8 mouse cellular contexts compared by ENCODE assay signal in the genomic region with DNA sequence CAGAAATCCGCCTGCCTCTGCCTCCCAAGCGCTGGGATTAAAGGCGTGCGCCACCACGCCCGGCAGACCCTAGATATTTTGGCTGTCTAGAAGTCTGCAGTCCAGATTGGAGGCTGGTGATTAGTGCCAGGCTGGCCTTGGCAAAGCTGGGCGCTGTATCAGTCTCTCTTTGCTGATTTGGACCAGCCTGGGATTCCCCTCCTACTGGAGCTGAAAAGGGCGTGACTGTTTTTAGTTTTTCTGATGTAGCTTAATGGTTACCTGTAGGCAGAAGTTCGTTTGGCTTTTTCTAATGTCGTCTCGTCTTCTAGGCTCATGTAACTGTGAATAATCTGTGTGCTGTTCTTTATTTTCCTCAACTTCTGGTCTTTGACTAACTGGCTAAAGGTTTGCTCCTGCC. TPM values are rescaled to one million over a fixed set of nuclear protein-coding genes. Genes with fewer than 3 reads are reported as not detected.
DNase-seq lines count a peak whose midpoint lies in the region; ATAC-seq and TF ChIP-seq lines count a peak whose summit lies in the region.

No protein-coding gene starts in this region.

- peak overlapping the region; percentile 77 for H3K9ac ChIP-seq in kidney, embryonic 16.5 days (replicated peaks; ENCODE audit: low read length)

- WGBS in kidney, embryonic 16.5 days, result 54% methylated on average over 11 of the region's 11 CpGs
- 52% methylated on average over 11 of the region's 11 CpGs for whole genome bisulfite sequencing in kidney, adult 2 months
- 70% methylated on average over 11 of the region's 11 CpGs for WGBS in embryonic facial prominence, embryonic 10.5 days

- H3K4me2 ChIP-seq in kidney, embryonic 16.5 days (replicated peaks; ENCODE audit: low read depth, low read length), result peak overlapping the region; percentile 74

- no peak for DNase-seq in kidney, adult 2 months
- DNase-seq in embryonic facial prominence, embryonic 10.5 days (ENCODE audit: low spot score), result no peak
- DNase-seq in induced T-regulatory cell, adult 2 months (ENCODE audit: low read depth), result peak; percentile 59
- DNase-seq in naive thymus-derived CD4-positive, alpha-beta T cell, adult 2 months (ENCODE audit: low read depth), result peak; percentile 38
- DNase-seq in kidney, adult 8-10 months, result no peak
- DNase-seq in gastrocnemius, postnatal 25 days, result no peak

- H3K27ac ChIP-seq in kidney, embryonic 16.5 days (ENCODE audit: low read length), result no peak overlapping the region
- H3K27ac ChIP-seq in kidney, adult 2 months (ENCODE audit: insufficient read depth, low read depth, low read length), result no peak overlapping the region
- H3K27ac ChIP-seq in embryonic facial prominence, embryonic 10.5 days (replicated peaks), result peak overlapping the region; percentile 98

- no peak for TF ChIP-seq POLR2A in kidney, adult 2 months (IDR thresholded peaks at IDR 0.05; ENCODE audit: low read depth, low read length)

- H3K4me1 ChIP-seq in kidney, embryonic 16.5 days (ENCODE audit: insufficient read depth, low read length), result peaks cover 21% of the 10 kb centered on the region
- H3K4me1 ChIP-seq in kidney, adult 2 months (ENCODE audit: control insufficient read depth, insufficient read depth, low read length), result no peaks in the 10 kb centered on the region; the same call in 1 of the 2 replicates
- peaks cover 22% of the 10 kb centered on the region for H3K4me1 ChIP-seq in embryonic facial prominence, embryonic 10.5 days

- no peaks in the 10 kb centered on the region for H3K27me3 ChIP-seq in kidney, embryonic 16.5 days (ENCODE audit: insufficient read depth, low read length)
- H3K27me3 ChIP-seq in kidney, adult 2 months (replicated peaks; ENCODE audit: control insufficient read depth, insufficient read depth, low read length), result no peaks in the 10 kb centered on the region
- H3K27me3 ChIP-seq in embryonic facial prominence, embryonic 10.5 days (replicated peaks; ENCODE audit: low read depth, poor library complexity, severe bottlenecking), result no peaks in the 10 kb centered on the region

- H3K9me3 ChIP-seq in kidney, embryonic 16.5 days (ENCODE audit: low read length), result no peaks in the 10 kb centered on the region
- no peaks in the 10 kb centered on the region for H3K9me3 ChIP-seq in embryonic facial prominence, embryonic 10.5 days

- TF ChIP-seq CTCF in kidney, adult 2 months (conservative IDR thresholded peaks at IDR 0.05; ENCODE audit: insufficient read depth, insufficient read length, low read depth, low read length), result no peak

- no peak for ATAC-seq in kidney, embryonic 16.5 days (ENCODE audit: low FRiP score, low TSS enrichment)
- no peak for ATAC-seq in granulocyte monocyte progenitor cell, adult 5-6 weeks (replicated peaks; ENCODE audit: poor library complexity, severe bottlenecking)

- peaks cover 13% of the 10 kb centered on the region for H3K36me3 ChIP-seq in kidney, embryonic 16.5 days (ENCODE audit: insufficient read depth, low read length)
- no peaks in the 10 kb centered on the region for H3K36me3 ChIP-seq in kidney, adult 2 months (ENCODE audit: control insufficient read depth, insufficient read depth, low read length)
- peaks cover 40% of the 10 kb centered on the region for H3K36me3 ChIP-seq in embryonic facial prominence, embryonic 10.5 days (replicated peaks)

- H3K4me3 ChIP-seq in kidney, embryonic 16.5 days (ENCODE audit: low read length), result peak overlapping the region; percentile 92
- no peak overlapping the region for H3K4me3 ChIP-seq in kidney, adult 2 months (ENCODE audit: insufficient read depth, low read depth, low read length)
- H3K4me3 ChIP-seq in embryonic facial prominence, embryonic 10.5 days, result peak overlapping the region; percentile 81

RNA-seq across cellular contexts. Expression of gene Ilf3, which starts 1.4 kb away (rescaled TPM):
- 208 and 220 TPM in 2 replicates for polyA plus RNA-seq in kidney, embryonic 16.5 days (2015; fragmentation: Nextera tagmentation; extraction: Ambion mirVana)
- 31.9 and 33.0 TPM in 2 replicates for polyA plus RNA-seq in kidney, adult 2 months (2012; rRNA removed)
- polyA plus RNA-seq in embryonic facial prominence, embryonic 10.5 days (2016; fragmentation: Nextera tagmentation; extraction: Ambion mirVana), result 341 and 343 TPM in 2 replicates
- total RNA-seq in granulocyte monocyte progenitor cell, adult 5-6 weeks (2014; fragmentation: Nextera tagmentation), result 82.0 and 84.2 TPM in 2 replicates
- total RNA-seq in granulocyte monocyte progenitor cell, adult 5-6 weeks (2017), result 73.4 and 104 TPM in 2 replicates
- 10 to 100 TPM; 17.9 to 19.2 TPM for total RNA-seq in gastrocnemius, postnatal 25 days (2021)

RNA-seq across cellular contexts. Expression of gene Qtrt1, which starts 42.6 kb away (rescaled TPM):
- 62.8 and 64.5 TPM in 2 replicates for polyA plus RNA-seq in kidney, embryonic 16.5 days (2015; fragmentation: Nextera tagmentation; extraction: Ambion mirVana)
- 23.7 and 25.2 TPM in 2 replicates for polyA plus RNA-seq in kidney, adult 2 months (2012; rRNA removed)
- polyA plus RNA-seq in embryonic facial prominence, embryonic 10.5 days (2016; fragmentation: Nextera tagmentation; extraction: Ambion mirVana), result 64.0 and 71.1 TPM in 2 replicates
- total RNA-seq in granulocyte monocyte progenitor cell, adult 5-6 weeks (2014; fragmentation: Nextera tagmentation), result 40.4 and 45.7 TPM in 2 replicates
- total RNA-seq in granulocyte monocyte progenitor cell, adult 5-6 weeks (2017), result 21.2 and 34.9 TPM in 2 replicates
- total RNA-seq in gastrocnemius, postnatal 25 days (2021), result 1 to 10 TPM; 5.3 to 7.7 TPM

RNA-seq across cellular contexts. Expression of gene Slc44a2, which starts 48.6 kb away (rescaled TPM):
- 116 and 122 TPM in 2 replicates for polyA plus RNA-seq in kidney, embryonic 16.5 days (2015; fragmentation: Nextera tagmentation; extraction: Ambion mirVana)
- 47.4 and 49.2 TPM in 2 replicates for polyA plus RNA-seq in kidney, adult 2 months (2012; rRNA removed)
- polyA plus RNA-seq in embryonic facial prominence, embryonic 10.5 days (2016; fragmentation: Nextera tagmentation; extraction: Ambion mirVana), result 86.8 and 92.7 TPM in 2 replicates
- 117 and 134 TPM in 2 replicates for total RNA-seq in granulocyte monocyte progenitor cell, adult 5-6 weeks (2014; fragmentation: Nextera tagmentation)
- total RNA-seq in granulocyte monocyte progenitor cell, adult 5-6 weeks (2017), result 83.5 and 89.1 TPM in 2 replicates
- total RNA-seq in gastrocnemius, postnatal 25 days (2021), result 100 to 1,000 TPM; 117 to 128 TPM

RNA-seq across cellular contexts. Expression of gene Dnm2, which starts 55.6 kb away (rescaled TPM):
- 85.7 and 92.4 TPM in 2 replicates for polyA plus RNA-seq in kidney, embryonic 16.5 days (2015; fragmentation: Nextera tagmentation; extraction: Ambion mirVana)
- 101 and 118 TPM in 2 replicates for polyA plus RNA-seq in kidney, adult 2 months (2012; rRNA removed)
- 72.9 and 73.7 TPM in 2 replicates for polyA plus RNA-seq in embryonic facial prominence, embryonic 10.5 days (2016; fragmentation: Nextera tagmentation; extraction: Ambion mirVana)
- total RNA-seq in granulocyte monocyte progenitor cell, adult 5-6 weeks (2014; fragmentation: Nextera tagmentation), result 76.9 and 91.2 TPM in 2 replicates
- total RNA-seq in granulocyte monocyte progenitor cell, adult 5-6 weeks (2017), result 87.7 and 113 TPM in 2 replicates
- total RNA-seq in gastrocnemius, postnatal 25 days (2021), result 10 to 100 TPM; 39.9 to 41.6 TPM

RNA-seq across cellular contexts. Expression of gene Ap1m2, which starts 56.9 kb away (rescaled TPM):
- 45.2 and 48.9 TPM in 2 replicates for polyA plus RNA-seq in kidney, embryonic 16.5 days (2015; fragmentation: Nextera tagmentation; extraction: Ambion mirVana)
- polyA plus RNA-seq in kidney, adult 2 months (2012; rRNA removed), result 30.6 and 36.2 TPM in 2 replicates
- 16.8 and 18.6 TPM in 2 replicates for polyA plus RNA-seq in embryonic facial prominence, embryonic 10.5 days (2016; fragmentation: Nextera tagmentation; extraction: Ambion mirVana)
- 2.5 and 5.4 TPM in 2 replicates for total RNA-seq in granulocyte monocyte progenitor cell, adult 5-6 weeks (2014; fragmentation: Nextera tagmentation)
- 0.10 and 0.43 TPM in 2 replicates for total RNA-seq in granulocyte monocyte progenitor cell, adult 5-6 weeks (2017)
- total RNA-seq in gastrocnemius, postnatal 25 days (2021), result not detected

Comparison
In these comparisons a context has a peak if more than half of its experiments do, and no peak if none do; other contexts are left out.
1. DNase-seq: peak in induced T-regulatory cell, adult 2 months (single experiment) and naive thymus-derived CD4-positive, alpha-beta T cell, adult 2 months (single experiment); none in kidney, adult 2 months (single experiment), embryonic facial prominence, embryonic 10.5 days (single experiment), kidney, adult 8-10 months (0 of 2) and gastrocnemius, postnatal 25 days (single experiment).